Mouse (Mus musculus) heart, adult 11 months (tissue): ENCODE measurements around the gene Stambp.

Experiments
- DNase-seq: peaks from one replicate; pipeline ENCODE4 v3.0.0; 2022

Stambp gene

DNA sequence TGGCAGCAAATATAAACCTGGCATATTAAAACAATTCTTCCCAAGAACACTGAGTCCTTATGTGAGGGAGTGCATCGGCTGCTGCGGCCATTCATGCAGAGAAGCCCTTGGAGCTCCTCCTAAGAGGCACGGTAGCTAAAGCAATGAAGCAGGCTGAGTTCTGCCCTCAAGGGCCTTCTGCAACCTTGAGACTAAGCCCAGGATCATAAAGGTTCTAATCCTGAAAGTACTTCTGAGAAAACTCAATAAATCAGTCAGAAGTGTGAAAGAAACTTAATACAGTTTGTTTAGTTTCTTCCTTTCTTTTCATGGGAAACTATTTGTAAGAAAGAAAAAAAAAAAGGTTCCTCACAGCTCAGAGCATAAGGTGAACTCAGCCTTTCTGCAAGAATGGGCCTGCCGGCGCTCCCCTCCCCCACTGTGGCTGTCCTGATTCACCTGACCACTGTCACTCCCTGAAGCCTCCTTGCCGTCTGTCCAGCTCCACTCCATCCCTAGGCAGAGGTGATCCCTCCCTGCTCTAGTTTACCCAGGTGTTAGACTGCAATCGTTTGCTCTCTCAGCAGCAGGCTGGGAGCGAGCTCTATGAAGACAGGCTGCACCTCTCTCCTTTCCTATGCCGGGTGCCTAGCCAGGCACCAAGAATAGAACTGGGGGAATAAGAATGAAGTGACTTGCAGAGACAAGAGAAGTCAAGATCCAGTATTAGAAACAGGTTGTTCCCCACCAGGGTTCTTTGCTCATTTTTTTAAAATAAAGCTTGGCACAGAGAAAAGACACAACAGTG is 70.8 kb downstream of the Stambp start:
- DNase-seq, result no peak

DNA sequence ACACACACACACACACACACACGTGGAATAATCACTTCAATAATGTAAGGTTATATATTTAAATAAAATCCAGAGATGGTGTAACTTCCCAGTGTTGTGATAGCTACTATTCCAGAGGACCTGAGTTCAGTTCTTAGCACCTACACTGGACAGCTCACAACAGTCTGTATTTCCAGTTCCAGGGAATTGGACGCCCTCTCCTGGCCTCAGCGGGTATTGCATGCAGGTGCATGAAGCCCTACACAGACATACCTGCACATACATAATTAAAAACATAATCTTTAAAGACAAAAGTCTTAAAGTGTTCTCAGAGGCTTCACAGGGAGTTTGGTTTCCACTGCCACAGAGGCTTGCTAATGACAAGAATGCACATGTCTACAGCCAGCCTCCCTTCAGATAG is 72.1 kb downstream of the Stambp start:
- no peak for DNase-seq

DNA sequence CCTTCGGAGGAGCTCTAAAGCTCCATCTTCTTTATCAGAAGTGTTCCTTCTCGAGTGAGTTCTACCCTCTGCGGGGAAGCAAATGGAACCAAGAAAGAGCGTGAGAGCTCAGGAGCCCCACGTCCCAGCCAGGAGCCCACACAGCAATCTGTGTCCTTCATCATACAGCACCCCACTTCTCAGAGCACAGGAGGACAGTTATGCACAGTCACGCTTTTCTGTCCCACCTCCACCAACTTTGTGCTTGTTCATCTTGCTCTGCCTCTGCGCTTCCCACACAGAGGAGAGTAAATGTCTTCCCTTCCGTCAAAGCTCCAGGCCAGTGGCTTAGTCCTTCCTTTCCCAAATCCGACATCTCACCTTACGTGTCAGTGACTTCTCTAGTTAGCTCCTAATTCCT is 73.5 kb downstream of the Stambp start:
- no peak for DNase-seq

DNA sequence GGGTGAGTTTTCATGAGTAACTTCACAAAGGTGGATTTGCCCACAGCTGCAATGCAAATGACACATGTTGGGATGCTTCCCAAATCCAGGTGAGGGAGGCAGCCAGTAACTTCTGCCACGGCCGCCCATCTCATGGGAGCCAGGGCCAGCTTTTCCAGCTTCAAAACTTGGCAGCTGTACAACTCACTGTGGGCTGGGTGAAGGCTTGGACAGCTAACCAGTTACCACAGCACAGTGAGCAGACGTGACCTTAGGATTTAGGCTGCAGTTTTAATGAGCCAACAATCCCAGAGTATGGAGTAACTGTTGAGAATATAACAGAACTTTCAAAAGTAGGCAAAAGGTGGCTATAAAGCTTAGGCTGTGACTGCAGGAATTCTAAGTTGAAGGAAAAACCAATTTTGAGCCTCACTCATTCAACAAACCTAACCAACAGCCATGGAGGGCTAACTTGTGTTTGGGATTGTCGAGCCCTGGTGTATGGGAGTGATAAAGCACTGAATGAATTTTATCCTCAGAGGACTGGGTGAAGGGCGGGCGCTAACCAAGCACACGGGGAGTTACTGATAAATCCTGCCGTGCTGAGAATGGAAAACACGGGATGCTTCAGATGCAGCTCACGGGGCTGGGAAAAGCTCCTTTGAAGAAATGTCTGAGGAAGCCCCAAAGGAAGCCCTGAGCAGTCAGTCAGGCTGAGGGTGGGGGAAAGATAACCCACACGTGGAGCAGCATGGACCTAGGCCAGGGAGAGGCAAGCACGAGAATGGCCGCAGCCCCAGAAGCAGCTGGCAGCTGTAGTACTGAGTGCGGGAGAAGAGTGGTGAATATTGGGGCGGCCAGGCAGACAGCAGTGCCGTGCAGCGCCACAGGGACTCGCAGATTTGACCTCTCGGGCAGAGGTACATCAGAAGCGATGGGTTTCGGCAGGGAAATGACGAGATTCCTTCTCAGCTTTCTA is 75.5 kb downstream of the Stambp start:
- DNase-seq, result peak; percentile 95

DNA sequence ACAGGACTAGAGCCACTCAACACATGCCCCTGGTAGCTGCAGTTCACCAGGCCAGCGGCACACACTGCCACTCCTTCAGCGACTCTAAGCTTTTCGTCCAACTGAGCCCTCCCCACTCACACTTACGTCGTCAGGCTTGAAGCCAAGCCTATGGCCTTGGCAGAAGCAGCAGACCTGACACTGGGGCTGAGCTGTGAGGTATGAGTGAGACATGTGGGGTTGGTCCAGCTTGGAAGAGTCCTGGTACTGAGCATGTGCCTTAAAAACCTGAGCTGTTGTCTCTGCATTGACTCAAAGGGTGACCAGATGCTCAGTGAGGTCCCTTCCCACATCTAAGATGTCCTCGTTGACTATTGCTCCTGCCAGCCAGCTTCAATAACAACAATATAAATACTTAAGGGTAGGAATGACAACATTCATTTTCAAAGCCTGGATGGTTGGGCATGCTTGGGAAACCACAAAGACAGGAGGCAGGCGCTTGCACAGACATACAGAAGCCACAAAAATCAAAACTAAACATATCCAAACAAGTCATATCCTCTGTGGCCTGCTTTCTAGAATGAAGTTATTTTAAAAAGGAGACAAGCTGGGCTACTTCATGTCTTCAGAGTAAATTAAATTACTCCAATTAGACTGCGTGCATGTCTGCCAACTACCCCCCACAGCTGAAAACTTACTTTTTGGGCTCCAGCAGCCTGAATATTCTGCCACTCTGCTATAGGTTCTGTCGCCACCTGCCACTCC is 76.3 kb downstream of the Stambp start:
- DNase-seq, result peak; percentile 97
